Mouse (Mus musculus) mammary gland, adult 2 months (tissue): ENCODE measurements around the gene Arhgap42. TPM values are rescaled to one million over a fixed set of nuclear protein-coding genes. Genes with fewer than 3 reads are reported as not detected.

ENCODE experiments used
- polyA plus RNA-seq: library from polyadenylated mRNA; depleted of rRNA; stranded (reverse); fragments of >200 nt; gene quantifications from 2 replicates; pipeline ENCODE4 v1.2.3, GENCODE M21; 2012; ENCODE audit warnings: low replicate concordance; rRNA removed

The Arhgap42 gene
- polyA plus RNA-seq: 6.7 and 25.2 TPM in 2 replicates

DNA sequence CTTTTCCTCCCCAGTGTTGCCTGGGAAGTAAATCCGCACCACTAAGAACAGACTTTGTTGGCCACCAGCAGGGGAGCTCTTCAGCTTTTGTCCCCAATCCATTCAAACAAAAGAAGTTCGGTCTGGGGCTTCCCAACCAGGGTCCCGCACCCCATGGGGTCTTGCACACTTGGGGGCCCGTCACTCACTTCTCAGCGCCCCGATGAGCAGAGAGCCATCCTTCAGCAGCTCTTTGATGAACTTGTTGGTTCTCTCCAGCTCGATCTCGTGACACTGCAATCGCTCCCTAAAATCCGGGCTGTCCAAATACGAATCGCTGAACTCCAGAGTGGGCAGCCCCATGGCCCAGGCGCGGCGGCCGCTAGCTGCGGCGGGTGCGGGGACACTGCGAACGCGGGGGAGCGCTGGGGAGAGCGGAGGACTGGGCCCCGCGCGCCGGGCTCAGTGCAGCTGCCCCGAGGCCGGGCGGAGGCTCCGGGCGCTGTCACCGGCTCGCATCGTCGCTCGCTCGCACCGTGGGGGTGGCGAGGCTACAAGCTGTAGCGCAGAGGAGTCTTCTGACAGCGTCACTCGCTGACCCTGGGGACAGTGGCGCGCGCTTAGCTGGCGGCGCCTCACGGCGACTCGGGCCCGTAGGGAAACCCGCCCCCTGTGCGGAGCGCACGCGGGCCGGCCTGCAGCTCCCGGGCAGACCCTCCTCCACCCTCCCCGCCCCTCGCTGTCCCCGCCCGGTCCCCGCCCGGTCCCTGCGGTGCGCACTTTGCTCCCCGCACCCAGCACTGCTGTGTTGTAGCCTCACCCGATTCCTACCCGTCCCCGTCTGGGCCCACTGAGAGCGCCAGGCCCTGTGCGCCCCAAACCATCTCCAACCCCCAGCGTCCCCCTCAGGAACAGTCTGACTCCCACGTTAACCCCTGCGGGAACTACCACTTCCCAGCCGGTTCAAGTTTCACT is at the start of gene Arhgap42:
Gene Arhgap42 (minus strand): TSS at position 664 of the 954 bp plus-strand sequence.

DNA sequence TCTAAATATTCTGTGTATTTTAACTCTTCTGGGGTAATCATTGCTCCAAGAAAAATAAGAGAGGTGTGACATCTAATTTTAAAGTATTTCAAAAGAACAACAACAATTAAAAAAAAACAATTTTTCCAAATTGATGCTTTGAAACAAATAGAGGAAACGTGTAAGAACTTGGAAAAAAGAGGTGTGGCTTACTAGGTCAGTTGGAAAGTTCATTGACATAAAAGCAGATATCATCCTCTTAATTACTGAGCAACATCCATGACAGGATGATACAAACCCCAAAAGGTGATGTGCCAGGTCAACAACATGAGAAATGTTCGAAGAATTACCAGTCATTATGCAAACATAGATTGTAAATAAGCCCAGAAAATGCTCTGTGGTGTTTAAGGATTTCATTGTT is 267.4 kb downstream of the Arhgap42 start, which contains the start of gene Gm16485:
Gene Gm16485 (plus strand): TSS at position 301 of the 400 bp plus-strand sequence.

